Mouse (Mus musculus) cerebellum, adult 18-20 months (tissue): ENCODE data around the gene Aco2.

ENCODE experiments used
- DNase-seq, 2 experiments: peaks; one replicate each; pipeline ENCODE4 v3.0.0; 2021

The Aco2 gene

DNA sequence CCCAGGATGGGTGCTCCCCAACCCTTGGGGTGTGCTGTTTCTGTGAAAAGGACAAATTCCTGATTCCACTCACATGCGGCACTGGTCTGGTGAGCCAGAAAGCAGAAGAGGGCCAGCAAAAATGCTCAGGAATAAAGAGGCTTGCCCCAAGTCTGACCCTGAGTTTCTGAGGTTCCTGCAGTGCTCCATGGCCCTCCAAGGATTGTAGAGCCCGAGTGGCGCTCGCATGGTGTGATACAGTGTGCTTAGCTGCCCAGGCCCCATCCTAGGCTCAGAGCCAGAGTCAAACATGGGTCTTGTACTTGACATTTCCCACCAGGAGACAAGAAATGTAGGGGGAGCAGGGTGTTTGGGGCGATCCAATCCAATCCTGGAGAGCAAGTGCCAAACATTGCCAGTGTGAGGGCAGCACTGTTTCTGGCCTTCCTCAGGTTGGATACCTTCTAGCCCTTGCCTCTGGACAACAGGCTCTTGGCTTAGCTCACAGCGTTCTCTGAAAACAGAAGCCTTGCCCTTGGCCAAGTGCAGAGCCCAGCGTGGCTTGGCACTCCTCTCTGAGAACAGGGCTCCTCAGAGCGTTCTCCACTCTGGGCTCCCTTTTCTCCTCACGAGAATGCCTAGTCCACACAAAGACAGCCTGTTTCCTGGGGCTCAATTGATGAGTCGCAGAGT is 48.6 kb downstream of the Aco2 start:
- DNase-seq = peak; percentile 64 to 75

DNA sequence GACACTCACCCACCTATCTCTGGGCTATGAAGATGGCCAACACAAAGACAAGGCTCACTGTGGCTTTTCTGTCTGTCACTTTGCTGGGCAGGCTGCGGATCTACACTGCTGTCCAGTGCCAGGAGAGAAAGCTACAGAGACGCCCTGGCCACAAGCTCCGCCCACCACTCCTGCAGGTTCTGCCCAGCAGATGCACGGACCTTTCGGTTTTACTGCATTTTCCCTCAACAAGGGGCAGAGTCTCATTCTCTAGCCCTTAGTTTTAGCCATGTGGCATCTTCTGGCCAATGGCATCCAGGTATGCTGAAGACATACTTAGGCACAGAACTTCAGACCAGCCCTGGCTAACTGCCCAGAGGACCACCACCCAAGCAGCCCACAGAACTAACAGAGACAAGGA is 49.1 kb downstream of the Aco2 start:
- peak in 1 of 2 experiments; percentile 45 for DNase-seq

DNA sequence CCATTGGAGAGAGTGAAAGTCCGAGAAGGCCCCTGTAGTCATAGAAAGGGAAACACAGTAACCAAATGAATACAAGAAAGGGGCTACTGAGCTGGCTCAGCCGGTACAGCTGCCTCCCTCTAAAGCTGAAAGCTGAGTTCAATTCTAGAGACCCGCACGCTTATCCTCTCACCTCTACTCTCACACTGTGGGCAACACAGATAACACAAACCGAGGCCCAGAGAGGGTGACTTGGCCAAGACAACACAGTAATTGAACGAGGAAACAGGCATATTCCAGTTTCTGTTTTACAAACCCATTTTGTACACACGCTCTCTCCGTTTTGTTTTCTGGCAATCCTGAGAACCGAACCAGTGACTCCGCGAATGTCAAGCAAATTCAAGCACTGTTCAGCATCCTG is 52.8 kb downstream of the Aco2 start:
- no peak for DNase-seq

DNA sequence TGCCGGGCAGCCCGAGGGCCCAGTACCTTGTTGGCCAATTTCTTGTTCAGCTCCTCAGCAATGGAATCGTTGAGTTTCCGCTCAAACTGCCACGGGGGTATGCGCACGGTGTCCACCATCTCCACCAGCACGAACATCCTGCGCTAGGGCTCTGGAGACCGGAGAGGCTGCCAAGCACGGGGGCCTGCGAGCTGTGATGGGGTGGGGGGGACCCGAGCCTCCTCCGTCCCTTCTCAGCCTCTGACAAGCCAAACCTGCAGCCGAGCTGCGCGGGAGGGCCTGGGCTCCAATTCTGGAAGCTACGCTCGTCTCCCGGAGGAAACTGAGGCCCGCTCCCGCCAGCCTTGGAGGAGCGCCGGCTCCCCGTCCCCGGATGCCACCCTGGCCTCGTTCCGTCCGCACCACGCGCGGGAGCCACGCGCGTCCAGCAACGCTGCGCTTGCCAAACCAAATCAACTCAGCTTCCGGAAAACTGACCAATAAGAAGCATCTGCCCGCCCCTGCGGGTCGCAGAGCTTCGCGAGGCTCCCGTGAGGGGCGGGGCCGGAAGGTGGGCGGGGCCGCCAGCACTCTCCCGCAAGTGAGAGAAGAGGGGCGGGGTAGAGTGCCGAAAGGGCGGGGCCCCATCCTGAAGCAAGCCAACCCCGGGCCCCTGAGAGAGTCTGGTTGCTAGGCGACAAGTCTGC is 53.8 kb downstream of the Aco2 start, which contains the start of gene Polr3h:
TSS of gene Polr3h (minus strand) at position 481 of the 686 bp plus-strand sequence.
- DNase-seq = peak; percentile 92 to 97

DNA sequence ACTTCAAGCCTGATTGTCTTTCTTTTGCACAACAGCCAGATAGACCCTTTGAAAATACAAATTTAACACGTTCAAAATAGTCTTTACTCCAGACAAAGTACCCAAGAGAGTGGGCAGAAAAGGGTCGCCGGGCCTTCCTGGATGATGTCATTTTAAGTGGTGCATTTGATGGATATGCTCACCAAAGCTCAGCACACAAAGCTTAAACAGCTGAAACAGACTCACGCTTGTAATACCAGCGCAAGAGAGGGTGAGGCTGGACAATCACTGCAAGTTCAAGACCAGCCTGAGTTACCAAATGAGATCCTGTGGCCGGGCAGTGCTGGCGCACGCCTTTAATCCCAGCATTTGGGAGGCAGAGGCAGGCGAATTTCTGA is 54.3 kb downstream of the Aco2 start:
- DNase-seq = no peak

DNA sequence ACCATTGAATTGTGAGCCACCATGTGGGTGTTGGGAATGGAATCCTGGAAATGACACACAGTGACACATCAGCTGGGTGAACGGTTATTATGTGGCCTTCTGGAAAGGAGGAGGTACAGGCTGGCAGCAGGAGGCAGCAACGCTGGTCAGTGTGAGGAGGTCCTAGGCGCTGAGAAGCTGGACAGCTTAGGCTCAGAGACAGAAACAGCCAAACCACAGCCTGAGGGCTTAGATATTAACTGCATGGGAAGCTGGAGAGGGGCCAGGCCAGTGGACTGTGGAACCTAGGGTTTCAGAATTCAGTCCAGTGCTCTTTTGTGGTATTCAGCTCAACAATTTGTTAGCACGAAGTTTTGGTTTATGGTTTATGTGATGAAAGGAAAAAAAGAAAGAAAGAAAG is 55.6 kb downstream of the Aco2 start:
- no peak for DNase-seq

DNA sequence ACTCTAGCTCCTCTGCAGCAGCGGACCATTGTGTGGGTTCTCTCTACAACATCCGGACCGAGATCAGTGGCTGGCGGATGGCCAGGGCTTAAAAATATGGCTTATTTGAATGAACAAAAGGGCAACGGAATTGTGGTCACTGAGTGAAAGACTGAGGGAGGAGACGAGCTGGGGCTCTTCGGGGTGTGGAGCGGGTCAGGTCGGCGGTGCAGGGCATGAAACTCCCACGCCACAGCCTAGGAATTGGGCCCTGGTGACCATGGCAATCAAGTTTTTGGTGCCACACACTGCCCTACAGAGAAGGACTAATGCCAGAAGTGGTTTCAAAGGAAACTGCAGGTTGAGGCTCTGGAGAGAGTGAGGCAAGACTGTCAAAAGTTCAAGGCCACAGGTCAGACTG is 56.2 kb downstream of the Aco2 start:
- DNase-seq = no peak

DNA sequence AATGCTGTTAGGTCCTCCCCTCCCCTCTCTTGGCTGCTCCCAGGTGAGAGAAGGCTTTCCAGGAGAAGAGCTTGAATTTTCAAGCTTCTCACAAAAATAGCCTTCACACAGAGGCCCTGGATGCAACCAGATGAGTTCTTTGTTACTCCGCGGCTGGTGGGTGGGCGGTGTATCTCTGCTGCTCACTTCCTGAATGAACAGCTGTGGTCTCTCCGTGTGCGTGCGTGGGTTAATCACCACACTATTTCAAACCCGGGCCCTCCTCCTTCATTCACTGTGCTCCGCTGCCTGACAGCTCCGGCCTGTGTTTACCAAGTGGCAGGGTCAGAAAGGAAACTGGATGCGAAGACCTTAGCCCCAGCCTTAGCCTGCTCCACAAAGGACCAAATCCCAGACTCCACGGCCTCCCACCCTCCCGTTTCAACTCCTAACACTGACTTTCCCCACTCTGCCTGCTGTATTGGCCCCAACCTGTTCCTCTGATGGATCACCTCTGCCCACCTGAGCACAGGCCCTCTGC is 60.9 kb downstream of the Aco2 start:
- DNase-seq = no peak

DNA sequence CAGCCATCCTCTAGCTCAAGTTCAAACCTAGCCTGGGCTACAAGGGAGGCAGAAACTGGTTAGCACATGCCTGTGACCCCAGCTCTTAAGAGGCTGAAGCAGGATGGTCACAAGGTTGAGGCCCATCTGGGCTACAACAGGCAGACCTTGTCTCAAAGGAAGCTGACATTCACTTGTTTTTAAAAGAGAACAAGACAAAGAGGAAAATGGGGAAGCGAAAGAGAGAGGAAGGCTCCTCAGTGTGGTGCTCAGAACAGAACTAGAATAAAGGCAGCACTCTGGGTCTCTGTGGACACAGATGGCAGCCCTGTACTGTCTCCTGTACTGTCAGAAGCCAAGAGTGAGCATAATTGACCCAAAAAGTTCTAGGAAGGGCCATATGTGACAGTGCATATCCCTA is 61.9 kb downstream of the Aco2 start:
- DNase-seq = no peak

DNA sequence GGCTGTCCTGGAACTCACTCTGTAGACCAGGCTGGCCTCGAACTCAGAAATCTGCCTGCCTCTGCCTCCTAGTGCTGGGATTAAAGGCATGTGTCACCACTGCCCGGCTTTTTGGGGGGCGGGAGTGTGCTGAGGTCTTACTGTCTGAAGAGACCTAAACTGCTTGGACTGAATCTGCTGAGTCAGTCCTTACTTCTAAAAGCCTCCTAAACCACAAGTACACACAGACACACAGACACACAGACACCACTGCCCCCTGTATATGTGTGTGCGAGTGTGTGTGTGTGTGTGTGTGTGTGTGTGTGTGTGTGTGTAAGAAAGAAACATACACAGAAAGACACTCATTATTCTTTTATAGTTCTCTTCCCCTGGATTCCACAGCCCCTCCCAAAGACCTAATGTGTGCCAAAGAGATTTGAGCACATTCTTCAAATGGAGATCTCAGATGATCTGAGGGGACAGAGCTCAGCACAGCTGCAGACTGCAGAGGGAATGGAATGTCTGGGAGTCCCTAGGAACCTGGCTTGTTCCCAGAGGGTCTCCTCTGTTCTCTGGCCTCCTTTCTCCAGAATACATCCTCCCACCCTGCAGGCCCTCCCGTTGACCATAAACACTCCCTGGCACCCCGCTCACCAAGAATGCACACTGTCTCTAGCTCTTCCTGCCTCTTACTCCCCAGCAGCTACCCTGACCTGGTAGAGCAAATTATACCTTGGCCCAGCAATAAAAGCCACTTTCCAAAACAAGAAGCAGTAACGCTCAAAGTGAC is 63.9 kb downstream of the Aco2 start:
- DNase-seq = no peak

DNA sequence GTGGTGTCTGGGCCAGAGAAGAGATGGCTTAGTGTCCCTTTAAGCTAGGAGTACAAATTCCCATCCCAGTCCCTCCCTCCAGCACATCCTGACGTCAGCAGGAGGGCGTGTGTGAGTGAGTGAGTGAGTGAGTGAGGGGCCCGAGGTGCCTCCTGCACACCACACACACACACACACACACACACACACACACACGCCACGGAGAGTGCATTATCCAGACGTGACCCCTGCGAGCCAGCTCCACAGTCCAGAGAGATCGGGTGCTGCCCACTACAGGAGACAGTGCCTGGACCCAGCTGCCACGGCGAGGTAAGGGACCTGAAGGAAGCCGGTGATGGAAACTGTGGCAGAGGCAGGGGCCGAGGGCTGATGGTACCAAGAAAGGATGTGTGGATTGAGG is 64.6 kb downstream of the Aco2 start, which contains the start of gene Csdc2:
TSS of gene Csdc2 (plus strand) at position 81 of the 400 bp plus-strand sequence.
- peak; percentile 78 to 86 for DNase-seq

DNA sequence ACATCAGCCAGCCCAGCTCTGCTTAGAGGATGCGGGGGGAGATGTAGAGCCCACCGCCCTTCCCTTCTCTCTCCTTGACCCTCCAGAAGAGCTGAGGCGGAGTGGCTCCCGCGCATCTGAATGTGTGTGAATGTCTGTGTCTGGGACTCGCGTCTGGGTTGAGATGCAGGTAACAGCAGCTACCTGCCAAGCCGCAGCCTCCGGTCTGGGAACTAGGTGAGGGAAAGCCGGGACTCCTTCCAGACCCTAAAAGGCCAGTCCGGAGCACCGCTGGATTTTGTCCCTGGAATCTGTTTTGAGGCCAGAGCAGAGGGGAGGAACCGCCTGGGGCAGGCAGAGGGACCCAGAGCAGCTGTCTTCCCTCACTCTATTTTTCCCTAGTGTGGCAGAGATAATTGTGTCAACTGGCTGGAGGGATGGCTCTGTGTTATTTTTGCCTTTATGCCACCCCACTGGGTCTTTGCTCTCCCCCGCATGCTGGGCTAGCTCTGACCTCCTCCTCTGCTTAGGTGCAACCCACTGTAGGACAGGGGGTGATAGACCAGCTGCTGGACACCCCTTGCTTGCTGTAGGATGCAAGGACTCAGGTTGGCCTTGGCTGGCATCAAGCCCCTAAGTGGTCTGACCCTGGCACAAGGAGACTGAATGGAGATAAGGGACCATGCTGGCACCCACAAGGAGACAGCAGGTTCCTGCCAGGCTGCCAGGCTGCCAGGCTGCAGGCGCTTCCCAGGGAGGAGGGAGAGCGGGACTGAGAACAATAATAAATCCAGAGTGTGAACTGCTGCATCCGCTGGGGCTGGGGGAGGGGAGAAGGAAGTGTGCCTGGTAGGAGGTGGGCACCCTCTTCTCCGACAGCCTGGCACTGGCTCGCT is 65.2 kb downstream of the Aco2 start:
- peak; percentile 62 to 66 for DNase-seq

DNA sequence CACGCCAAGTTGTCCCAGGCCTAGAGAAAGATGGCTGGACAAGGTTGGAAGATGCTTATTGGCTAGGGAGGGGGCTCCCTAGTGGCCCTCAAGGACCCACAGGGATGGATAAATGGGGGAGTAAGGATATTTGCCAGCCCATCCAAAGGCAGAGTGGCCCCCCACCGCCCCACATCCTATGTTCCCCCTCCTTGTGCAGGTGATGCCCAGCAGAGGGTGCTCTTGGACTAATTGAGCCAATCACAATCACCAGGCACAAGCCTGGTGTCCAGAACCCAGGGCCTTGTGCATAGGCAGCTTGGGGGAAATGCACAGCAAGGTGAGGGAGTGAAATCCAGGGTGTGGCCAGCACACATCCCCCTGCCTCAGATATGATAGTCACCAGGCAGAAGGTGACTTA is 66.1 kb downstream of the Aco2 start:
- DNase-seq = peak; percentile 79 to 81

DNA sequence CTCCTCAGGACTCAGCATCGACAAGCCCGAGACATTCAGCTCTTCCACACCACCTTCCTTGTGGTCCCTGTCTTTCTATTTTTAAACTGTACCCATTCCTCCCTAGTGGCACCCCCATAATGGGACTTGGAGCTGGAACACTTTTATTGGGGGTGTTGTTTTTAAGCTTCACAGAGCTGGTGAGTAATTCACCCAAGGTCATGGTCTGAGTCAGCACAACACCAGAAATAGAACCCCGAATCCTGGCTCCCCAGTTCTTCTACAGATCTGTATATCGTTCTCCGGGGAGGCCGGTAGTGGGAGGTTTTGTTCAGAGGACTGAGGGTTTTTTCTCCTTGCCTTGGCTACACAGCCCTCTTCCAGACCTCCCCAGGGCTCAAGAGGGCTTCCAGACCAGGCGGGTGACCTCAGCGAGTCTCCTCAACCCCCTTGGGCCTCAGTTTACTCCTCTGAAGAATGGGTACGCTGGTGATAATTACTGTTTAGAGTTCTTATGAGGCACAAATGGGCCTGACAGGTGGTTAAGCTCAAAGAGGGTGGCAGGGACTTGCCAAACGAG is 67.1 kb downstream of the Aco2 start:
- DNase-seq = peak in 1 of 2 experiments; percentile 14

DNA sequence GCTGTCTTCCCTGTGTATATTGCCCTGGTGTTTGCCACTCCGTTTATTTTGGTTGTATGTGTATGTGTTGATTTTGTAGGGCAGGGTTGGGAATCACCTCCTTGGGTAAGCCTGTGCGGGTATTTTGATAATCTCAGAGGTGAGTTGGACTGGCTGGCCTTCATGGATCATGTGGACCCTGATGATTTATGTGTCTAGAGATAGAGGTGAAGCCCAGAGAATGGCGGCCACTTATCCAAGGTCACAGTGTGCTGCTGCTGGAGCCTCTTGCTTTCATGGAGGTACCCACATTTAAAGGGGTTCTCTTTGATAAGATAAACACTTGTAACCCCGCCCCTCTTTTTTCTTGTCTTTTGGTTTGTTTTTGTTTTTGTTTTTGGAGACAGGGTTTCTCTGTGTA is 67.7 kb downstream of the Aco2 start:
- DNase-seq = peak in 1 of 2 experiments; percentile 13

DNA sequence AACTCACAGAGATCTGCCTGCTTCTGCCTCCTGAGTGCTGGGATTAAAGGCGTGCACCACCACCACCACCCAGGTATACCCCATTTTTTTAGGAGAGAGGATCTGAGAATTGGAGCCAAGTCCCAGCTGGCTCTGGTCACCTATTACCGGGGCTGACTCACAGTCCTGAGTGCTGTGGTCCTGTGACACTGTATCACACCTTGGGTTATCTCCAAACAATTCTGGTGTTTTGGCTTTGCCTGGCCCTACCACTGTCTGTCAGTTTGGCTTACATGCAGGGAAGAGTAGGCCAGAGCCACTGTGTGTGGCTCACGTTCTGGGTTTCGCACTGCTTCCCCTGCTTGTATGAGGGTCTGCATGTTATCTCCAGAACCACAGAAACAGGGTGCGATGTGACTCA is 68.1 kb downstream of the Aco2 start:
- DNase-seq = peak; percentile 35 to 41

DNA sequence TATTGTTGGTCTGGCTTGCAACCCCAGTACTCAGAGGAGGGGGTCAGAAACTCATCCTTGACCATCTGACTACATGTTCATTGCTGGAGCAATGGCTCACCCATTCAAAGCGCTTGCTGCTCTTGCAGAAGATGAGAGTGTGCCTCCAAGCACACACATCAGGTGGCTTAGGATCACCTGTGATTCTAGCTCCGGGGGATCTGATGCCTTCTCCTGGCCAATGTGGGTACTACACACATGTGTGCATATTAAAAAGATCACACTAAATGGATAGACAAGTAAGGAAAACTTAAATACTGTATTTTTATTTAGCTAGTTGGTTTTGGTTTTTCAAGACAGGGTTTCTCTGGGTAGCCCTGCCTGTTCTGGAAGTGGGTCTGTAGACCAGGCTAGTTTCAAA is 68.9 kb downstream of the Aco2 start:
- no peak for DNase-seq

DNA sequence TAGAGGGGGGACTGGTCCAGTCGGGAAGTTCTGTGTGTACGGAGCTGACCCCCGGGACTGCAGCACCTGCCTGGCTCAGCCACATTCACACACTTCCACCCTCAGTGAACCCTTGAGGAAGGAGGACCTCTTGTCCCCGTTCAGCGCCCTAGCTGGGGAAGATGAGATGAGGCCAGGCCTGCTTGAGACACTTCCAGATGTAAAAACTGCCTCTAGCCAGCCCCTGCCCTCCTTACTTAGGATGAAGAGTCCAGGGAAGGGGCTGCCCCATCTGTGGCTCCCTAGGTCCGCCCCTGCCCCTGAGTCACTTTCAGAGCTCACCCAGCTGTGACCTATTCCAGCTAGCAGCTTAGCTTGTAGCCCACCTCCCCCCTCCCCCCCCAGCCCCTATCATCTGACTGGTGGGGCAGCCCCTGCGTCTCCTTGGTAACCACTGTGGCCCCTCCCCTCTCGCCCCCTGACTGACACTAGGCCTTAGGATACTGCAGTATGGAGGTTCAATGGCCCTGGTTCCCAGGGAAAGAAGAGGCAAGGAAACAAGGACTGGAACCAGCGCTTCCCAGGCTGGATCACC is 71.2 kb downstream of the Aco2 start:
- no peak for DNase-seq

DNA sequence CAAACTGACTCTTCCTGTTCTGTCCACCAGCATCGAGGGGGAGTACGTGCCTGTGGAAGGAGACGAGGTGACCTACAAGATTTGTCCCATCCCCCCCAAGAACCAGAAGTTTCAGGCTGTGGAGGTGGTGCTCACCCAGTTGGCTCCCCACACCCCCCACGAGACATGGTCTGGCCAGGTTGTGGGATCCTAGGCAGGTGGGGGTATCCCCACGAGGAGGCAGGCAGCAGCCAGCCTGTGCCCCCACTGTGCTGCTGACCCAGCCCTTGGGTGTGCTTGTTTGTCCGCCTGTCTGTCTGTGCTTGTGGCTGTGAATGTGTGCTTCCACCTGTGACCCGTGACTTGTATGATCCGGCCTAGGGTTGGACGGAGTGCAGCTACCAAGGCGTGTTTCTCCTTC is 77.0 kb downstream of the Aco2 start:
- DNase-seq = no peak

DNA sequence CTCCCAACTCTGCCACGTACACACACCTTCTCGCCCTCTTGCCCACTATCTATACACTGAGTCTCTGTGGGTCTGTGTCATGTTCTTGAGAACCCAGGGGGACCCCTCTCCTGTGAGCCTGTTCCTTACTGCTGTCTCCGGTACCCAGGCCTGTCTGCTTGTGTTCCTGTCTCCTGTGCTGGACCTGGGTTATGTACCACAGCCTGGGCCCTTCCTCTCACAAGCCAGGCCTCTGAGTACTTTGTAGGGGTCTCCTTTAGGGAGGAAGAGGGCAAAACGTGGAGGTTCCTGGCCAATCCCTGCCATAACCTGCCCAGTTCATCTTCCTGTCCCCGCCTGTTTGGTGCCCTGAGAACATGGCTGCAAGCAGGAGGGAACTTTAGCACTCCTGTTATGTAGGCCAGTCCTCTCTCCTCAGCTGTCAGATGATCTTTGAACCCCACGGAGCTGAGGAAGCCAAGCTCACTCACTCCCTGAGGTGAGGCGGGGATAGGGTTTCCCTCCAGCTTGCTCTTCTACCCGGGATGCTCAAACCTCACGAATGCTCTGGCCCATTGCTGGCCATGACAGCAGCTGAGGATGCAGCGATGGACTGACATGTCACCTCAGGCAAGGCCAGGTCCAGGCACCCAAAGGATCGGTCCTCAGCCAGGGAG is 77.5 kb downstream of the Aco2 start:
- no peak for DNase-seq

DNA sequence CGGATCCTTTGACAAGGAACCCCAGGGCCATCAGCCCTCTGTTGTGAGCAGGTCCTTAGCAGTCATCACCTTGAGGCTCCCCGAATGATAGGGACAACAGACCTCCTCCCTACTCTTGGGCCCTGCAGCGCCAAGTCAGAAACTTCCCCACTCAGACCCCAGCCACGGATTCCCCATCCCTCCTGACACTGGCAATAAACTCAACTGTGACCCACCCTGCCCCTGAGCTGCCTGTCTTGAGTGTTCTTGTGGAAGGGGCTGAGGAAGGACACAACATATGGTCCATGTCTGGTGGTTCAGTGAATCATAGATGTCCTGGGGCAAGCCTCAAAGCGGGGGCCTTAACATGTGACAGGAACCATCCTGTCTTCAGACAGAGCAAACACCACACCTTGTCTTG is 78.6 kb downstream of the Aco2 start:
- DNase-seq = no peak
